Mouse (Mus musculus) megakaryocyte, embryonic 14.5 days (primary cell): ENCODE data around the gene Kif3a.

Source experiments
- FLI1 ChIP-seq: IDR thresholded peaks from 2 replicates; pipeline ENCODE4 v1.6.1; 2012; ENCODE audit warnings: low read length, inconsistent platforms, mixed read lengths
- GATA1 ChIP-seq: IDR thresholded peaks from 3 replicates; pipeline ENCODE4 v1.6.1; 2012; ENCODE audit warnings: mixed read lengths, low read length, inconsistent platforms, borderline replicate concordance

- TF ChIP-seq FLI1 (no peak), GATA1 (no peak)
These were observed 21.1 kb downstream of the Kif3a start for GRCm38 (mm10) chr11:53588279-53588678.
